Mouse (Mus musculus) heart, embryonic 13.5 days (tissue): ENCODE measurements at regions not wholly inside any gene's neighbourhood (a gene's known extent, or its start where the extent isn't known, plus 50 kb on each side); places are given as distances from the start of the nearest gene placed in this dataset.

ENCODE experiments used
- ATAC-seq: fragments of 200-750 bp; cut with Nextera tagmentation; 2 replicates; pipeline ENCODE4 v1.8.0; 2017; ENCODE audit warnings: moderate TSS enrichment; ENCODE audit not compliant: insufficient number of reproducible peaks, low FRiP score, low TSS enrichment; ENCODE audit errors: extremely low read depth
- H3K27ac ChIP-seq: fragments of 300-500 bp; sonication (generic); replicated peaks from 2 replicates; pipeline ENCODE4 v1.5.1; 2015; ENCODE audit warnings: moderate library complexity, mild to moderate bottlenecking, inconsistent platforms
- H3K27me3 ChIP-seq: fragments of 300-500 bp; sonication (generic); replicated peaks from 2 replicates; pipeline ENCODE4 v1.6.1; 2015; ENCODE audit warnings: mild to moderate bottlenecking, inconsistent platforms
- H3K36me3 ChIP-seq: fragments of 300-500 bp; sonication (generic); 2 replicates; pipeline ENCODE4 v1.6.1; 2015; ENCODE audit warnings: mild to moderate bottlenecking, inconsistent platforms
- H3K4me1 ChIP-seq: fragments of 300-500 bp; sonication (generic); 2 replicates; pipeline ENCODE4 v1.6.1; 2015; ENCODE audit warnings: inconsistent platforms
- H3K4me2 ChIP-seq: fragments of 300-500 bp; sonication (generic); 2 replicates; pipeline ENCODE4 v1.6.1; 2015; ENCODE audit warnings: inconsistent platforms, mild to moderate bottlenecking, moderate library complexity
- H3K4me3 ChIP-seq: fragments of 300-500 bp; sonication (generic); 2 replicates; pipeline ENCODE4 v1.5.1; 2015; ENCODE audit warnings: moderate library complexity, mild to moderate bottlenecking, inconsistent platforms
- H3K9ac ChIP-seq: fragments of 300-500 bp; sonication (generic); 2 replicates; pipeline ENCODE4 v1.6.1; 2015; ENCODE audit warnings: inconsistent platforms, mild to moderate bottlenecking, moderate library complexity
- H3K9me3 ChIP-seq: fragments of 300-500 bp; sonication (generic); 2 replicates; pipeline ENCODE4 v1.6.1; 2016; ENCODE audit warnings: inconsistent platforms
- WGBS: fragments of 180-500 bp; shearing (Covaris S2); methylation state at CpG from one replicate; pipeline ENCODE4 v1.1.7; 2015; ENCODE audit warnings: mixed read lengths; 5-methylcytosine and 5-hydroxymethylcytosine counted together

DNA sequence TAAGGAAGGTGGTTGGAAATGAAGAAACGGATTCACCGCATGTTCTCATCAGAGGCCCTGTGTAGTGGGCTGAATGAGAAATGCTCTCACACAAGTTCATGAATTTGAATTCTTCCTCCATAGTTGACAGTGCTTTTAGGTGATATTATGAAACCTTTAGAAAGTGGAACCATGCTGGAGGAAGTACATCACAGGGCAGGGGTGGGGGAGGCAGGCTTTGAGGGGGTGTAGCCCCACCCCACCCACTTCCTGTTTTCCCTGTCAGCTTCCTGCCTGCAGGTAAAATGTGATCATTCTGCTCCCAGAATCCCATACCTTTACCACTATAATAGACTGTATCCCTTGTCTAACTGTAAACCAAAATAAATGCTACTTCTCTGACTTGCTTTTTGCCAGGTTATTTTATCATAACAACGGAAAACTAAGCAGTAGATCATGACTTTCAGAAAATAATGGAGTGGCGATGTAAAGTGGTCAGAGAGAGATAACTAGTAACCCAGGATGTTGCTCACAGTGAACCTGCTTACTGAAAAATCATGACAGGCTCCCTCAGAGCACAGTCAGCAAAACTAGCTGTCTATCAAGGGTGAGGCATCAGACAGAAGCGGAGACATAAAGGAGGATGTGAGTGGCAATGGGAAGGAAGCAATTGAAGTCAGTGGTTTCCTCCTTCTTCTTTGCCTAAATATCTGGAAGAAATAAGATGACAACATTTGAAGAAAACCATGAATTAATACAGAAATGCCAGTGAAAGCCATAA is 230.2 kb downstream of the Rnf144a start:
- no peaks in the 10 kb centered on the region for H3K4me1 ChIP-seq

DNA sequence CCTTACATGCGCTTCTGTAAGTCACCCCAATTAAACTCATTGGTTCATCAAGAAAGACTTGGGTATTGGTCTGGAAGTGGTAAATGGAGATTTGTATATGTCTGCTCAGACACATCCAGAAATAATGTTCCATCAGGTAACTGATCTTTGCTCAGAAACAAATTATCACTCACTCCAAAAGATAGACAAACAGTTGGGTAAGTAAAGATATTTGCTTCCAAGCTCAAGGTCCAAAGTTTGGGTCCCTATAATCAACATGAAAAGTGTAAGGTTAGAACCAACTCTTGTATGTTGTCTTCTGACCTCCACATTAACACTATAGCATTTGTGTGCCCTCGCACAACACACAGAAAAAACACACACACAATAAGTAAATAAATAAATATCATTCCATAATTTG is 232.0 kb downstream of the Rnf144a start:
- Histone ChIP-seq H3K36me3 (no peaks in the 10 kb centered on the region), H3K4me1 (no peaks in the 10 kb centered on the region), H3K4me3 (no peak overlapping the region), H3K9ac (no peak overlapping the region), H3K4me2 (no peak overlapping the region), H3K9me3 (no peaks in the 10 kb centered on the region), H3K27ac (no peak overlapping the region), H3K27me3 (peaks cover 3% of the 10 kb centered on the region; the same call in 1 of the 2 replicates)
- no peak for ATAC-seq
- 74% methylated on average over 2 of the region's 2 CpGs for WGBS

More for the DNA sequence above, 230.2 kb downstream of the Rnf144a start:
- Histone ChIP-seq H3K9ac (no peak overlapping the region), H3K27ac (no peak overlapping the region), H3K4me2 (no peak overlapping the region), H3K36me3 (no peaks in the 10 kb centered on the region), H3K27me3 (peaks cover 3% of the 10 kb centered on the region; the same call in 1 of the 2 replicates), H3K9me3 (no peaks in the 10 kb centered on the region), H3K4me3 (no peak overlapping the region)
- WGBS, result 77% methylated on average over 5 of the region's 5 CpGs
- no peak for ATAC-seq

DNA sequence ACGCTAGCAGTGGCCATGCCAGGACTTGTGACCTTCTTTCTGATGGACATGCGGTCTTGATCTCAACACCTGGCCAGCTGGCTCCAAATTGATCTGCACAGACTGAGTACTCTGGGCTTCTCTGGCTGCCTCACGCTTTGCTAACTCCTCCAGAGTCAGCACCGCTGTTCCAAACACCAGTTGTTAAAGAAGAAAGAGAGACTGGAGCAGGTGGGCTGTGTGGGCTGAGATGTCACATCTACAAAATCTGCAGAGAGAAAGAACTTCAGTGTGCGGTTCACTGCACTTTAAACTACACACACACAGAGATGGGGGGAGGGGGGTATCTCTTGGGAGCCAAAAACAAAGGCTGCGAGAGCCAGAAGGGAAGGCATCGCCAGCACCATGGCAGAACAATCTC is 234.2 kb downstream of the Rnf144a start:
- Histone ChIP-seq H3K4me3 (no peak overlapping the region), H3K9ac (no peak overlapping the region), H3K4me1 (peaks cover 12% of the 10 kb centered on the region), H3K36me3 (no peaks in the 10 kb centered on the region), H3K9me3 (no peaks in the 10 kb centered on the region), H3K27me3 (peaks cover 3% of the 10 kb centered on the region; the same call in 1 of the 2 replicates), H3K27ac (no peak overlapping the region), H3K4me2 (no peak overlapping the region)
- 81% methylated on average over 7 of the region's 7 CpGs for WGBS
- ATAC-seq, result no peak

DNA sequence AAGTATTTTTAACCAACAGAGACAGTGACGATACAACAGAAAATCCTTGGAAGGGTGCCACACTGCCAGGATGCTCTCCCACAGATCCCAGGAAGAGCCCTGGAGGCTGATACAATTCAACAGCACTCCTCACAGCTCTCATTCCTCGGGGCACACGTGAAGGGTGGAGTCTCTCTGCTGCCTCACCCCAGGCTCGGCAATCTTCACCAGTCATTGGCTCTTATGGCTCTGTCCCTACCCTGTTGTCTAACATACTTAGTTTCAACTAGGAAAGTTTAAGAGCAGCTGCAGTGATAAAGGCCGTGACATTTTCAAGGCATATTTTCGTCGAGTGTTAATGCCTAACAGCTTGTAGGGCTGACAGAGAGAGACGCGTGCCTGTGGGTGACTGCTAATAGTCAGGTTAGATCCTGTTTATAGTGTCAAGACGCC is 238.8 kb downstream of the Rnf144a start:
- no peaks in the 10 kb centered on the region for H3K9me3 ChIP-seq
- H3K9ac ChIP-seq, result no peak overlapping the region
- WGBS, result 13% methylated on average over 10 of the region's 10 CpGs
- H3K4me2 ChIP-seq, result peak overlapping the region; percentile 59
- peaks cover 13% of the 10 kb centered on the region for H3K27me3 ChIP-seq
- H3K4me1 ChIP-seq, result peaks cover 15% of the 10 kb centered on the region
- H3K4me3 ChIP-seq, result peak overlapping the region; percentile 24
- ATAC-seq, result no peak
- H3K36me3 ChIP-seq, result no peaks in the 10 kb centered on the region
- no peak overlapping the region; the same call in 1 of the 2 replicates for H3K27ac ChIP-seq

DNA sequence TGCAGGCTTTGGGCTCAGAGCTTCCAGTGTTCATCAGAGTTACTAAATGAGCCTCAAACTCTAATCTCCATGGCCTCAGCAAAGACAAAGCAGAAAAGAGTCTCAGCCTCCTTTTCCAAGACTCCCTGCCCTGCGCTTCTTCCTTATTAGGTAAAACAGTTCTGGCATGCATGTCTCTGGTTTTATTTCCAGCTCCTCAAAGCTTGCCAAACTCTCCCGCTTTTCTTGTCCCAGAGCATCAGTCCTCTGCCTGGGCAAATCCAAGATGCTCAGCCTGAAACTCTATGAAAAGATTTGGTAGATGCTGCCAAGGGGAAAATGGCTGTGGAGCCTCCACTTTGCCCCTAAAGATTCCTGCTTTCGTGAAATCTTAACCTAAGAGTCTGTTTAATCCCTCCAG is 251.6 kb downstream of the Rnf144a start:
- 63% methylated on average over 3 of the region's 3 CpGs for WGBS
- Histone ChIP-seq H3K27ac (no peak overlapping the region), H3K4me3 (no peak overlapping the region), H3K9me3 (no peaks in the 10 kb centered on the region), H3K27me3 (no peaks in the 10 kb centered on the region), H3K9ac (no peak overlapping the region), H3K4me2 (no peak overlapping the region), H3K36me3 (no peaks in the 10 kb centered on the region), H3K4me1 (peaks cover 10% of the 10 kb centered on the region)
- no peak for ATAC-seq

DNA sequence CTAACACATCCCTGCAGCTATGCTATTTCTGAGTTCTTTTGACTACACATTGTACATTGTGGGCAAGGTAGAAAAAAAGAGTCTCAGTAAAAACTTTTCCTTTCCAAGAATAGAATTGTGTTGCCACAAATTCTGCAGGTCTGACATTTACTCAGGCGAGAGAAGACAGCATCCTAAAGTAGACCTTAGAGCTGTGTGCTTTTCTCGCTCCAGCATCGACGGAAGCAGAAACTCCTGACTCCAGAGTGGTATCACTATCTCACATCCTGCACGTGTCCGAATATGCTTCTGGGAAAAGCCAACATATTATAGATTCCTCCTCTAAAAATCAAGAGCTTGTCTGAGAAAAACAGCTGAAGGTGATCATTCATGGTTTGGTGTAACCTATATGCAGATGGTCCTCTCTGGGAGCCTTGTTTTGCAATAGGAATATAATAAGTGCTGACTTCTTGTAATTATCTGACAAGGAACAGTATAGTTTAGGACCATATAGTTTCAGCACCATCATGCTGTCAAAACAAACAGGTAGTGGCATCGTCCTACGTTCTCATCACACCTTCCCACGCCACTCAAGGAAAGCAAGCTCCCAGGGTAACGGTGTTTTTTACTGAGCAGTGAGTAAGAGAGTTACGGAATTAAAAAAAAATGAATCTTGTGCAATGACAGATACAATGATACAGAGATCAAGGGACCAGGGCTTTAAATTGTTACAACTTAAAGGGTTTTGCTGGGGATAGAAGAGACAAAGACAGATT is 254.0 kb downstream of the Rnf144a start:
- Histone ChIP-seq H3K9ac (no peak overlapping the region), H3K27me3 (no peaks in the 10 kb centered on the region), H3K27ac (no peak overlapping the region), H3K4me3 (no peak overlapping the region), H3K4me2 (no peak overlapping the region), H3K36me3 (no peaks in the 10 kb centered on the region), H3K4me1 (peaks cover 10% of the 10 kb centered on the region), H3K9me3 (no peaks in the 10 kb centered on the region)
- ATAC-seq, result no peak
- 81% methylated on average over 11 of the region's 11 CpGs for WGBS

DNA sequence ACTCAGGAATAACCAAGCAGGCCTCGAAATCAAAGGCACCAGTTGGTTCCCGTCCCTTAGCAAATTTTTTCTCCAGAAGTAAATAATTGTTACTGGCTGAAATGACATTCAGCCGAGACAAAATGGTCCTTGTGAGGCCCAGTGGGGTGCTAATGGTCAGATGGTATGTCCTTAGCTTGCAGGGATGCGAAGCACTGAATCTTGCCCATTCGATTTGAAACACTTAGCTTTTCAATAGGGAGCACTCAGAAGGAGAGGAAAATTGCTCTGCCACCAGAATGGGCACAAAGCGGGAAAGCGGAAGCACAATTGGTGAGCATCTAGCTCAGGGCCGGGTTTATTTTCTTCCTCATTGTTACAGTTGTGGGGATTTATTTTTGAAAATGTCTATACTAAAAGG is 262.1 kb downstream of the Rnf144a start:
- H3K27me3 ChIP-seq, result no peaks in the 10 kb centered on the region

DNA sequence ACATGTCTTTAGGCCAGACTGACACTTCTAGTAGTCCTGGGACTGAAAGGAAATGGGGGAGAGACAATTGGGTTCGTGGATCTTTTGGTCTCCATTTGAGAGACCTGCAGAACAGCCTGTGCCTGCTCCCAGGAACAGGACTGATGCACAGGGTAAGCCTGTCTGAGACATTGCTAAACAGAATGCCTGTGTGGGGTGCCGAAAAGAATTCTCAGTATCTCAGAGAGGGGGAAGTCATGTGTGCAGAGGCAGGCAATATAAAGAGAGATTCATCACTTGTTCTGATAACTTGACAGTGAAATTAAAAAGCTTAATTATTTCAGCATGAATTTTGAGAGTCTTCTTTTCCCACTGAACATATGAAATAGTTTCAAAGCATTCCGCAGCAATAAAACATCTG is 268.7 kb downstream of the Rnf144a start:
- H3K27ac ChIP-seq, result no peak overlapping the region
- 62% methylated on average over 3 of the region's 3 CpGs for whole genome bisulfite sequencing
- H3K4me1 ChIP-seq, result no peaks in the 10 kb centered on the region
- no peak for ATAC-seq
- no peak overlapping the region for H3K4me2 ChIP-seq
- no peaks in the 10 kb centered on the region for H3K9me3 ChIP-seq
- no peaks in the 10 kb centered on the region for H3K36me3 ChIP-seq
- H3K9ac ChIP-seq, result no peak overlapping the region
- no peaks in the 10 kb centered on the region for H3K27me3 ChIP-seq
- no peak overlapping the region for H3K4me3 ChIP-seq

More for the DNA sequence above, 262.1 kb downstream of the Rnf144a start:
- Histone ChIP-seq H3K36me3 (no peaks in the 10 kb centered on the region), H3K4me2 (no peak overlapping the region), H3K27ac (no peak overlapping the region), H3K9me3 (no peaks in the 10 kb centered on the region), H3K9ac (no peak overlapping the region), H3K4me1 (no peaks in the 10 kb centered on the region), H3K4me3 (no peak overlapping the region)
- ATAC-seq, result no peak
- 70% methylated on average over 8 of the region's 8 CpGs for WGBS

DNA sequence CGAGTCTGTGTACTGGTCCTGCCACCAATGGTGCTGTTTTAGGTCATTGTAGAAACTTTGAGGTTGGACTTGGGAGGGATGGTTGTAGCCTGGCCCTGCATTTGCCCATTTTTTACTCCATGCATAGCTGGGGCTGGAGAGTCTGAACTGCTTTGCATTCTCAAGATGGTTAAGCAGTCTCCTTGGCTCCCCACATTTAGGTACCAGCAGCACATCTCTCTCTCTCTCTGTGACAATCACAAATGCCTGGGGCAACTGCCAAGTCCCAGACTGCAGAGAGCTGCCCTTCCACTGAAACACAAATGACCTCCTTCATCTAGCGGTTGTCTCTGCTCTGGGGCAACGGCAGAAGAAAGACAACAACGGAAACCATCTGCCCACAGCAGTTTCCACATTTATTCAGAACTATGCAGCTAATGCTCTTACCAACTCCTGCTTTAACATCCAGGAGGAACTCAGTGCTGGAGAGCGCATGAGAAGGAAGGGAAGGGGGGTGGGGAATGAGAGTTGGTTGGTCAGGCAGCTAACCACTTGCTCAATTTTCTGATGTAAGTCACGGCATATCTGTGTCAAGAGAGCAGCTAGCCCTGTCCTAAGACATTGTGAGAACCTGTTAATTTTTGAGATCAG is 269.9 kb downstream of the Rnf144a start:
- WGBS, result 47% methylated on average over 6 of the region's 6 CpGs

DNA sequence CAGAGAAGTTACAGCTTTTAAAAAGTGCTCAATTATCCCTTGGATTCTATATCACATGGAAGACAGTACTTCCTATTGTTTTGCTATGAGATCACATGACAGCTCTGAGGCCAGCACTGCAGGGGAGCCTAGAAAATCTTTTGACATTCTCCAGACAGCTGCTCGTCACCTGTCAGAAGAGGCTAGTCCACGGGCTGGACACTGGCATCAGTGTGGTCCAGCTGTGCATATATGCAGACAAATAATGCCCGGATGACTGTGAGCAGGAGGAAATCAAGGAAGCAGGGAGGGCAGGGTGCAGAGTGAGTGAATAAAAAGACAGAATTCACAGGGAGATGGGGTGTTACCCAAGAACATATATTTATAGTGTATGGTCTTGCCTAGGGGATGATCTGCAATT is 270.4 kb downstream of the Rnf144a start:
- ATAC-seq, result no peak
- whole genome bisulfite sequencing, result 38% methylated on average over 3 of the region's 3 CpGs
- H3K27ac ChIP-seq, result no peak overlapping the region
- no peak overlapping the region for H3K9ac ChIP-seq
- H3K27me3 ChIP-seq, result no peaks in the 10 kb centered on the region
- H3K4me2 ChIP-seq, result no peak overlapping the region
- H3K4me1 ChIP-seq, result no peaks in the 10 kb centered on the region
- no peaks in the 10 kb centered on the region for H3K36me3 ChIP-seq
- H3K9me3 ChIP-seq, result no peaks in the 10 kb centered on the region
- no peak overlapping the region for H3K4me3 ChIP-seq

More for the DNA sequence above, 269.9 kb downstream of the Rnf144a start:
- Histone ChIP-seq H3K27ac (no peak overlapping the region), H3K4me3 (no peak overlapping the region), H3K9ac (no peak overlapping the region), H3K4me2 (no peak overlapping the region), H3K9me3 (no peaks in the 10 kb centered on the region), H3K36me3 (no peaks in the 10 kb centered on the region), H3K27me3 (no peaks in the 10 kb centered on the region), H3K4me1 (no peaks in the 10 kb centered on the region)
- ATAC-seq, result no peak

DNA sequence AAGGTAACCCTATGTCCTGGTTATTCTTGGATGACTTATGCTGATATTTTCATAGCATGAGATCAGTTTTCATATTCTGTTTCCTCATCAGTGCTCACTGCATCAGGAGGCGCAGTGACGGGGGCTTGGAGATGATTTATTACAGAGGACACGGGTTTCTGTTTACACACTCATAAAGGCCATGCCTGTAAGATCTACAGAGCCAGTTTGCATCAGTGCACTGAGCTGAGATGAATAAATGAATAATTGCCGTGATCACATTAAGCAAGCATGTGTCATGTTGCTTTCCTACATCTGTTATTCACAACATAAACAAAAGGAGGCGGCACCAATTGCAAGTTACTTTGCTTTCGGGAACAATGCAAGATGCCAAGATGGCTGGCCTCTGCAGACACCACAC is 271.6 kb downstream of the Rnf144a start:
- Histone ChIP-seq H3K36me3 (no peaks in the 10 kb centered on the region), H3K27me3 (no peaks in the 10 kb centered on the region), H3K9ac (no peak overlapping the region), H3K4me2 (no peak overlapping the region), H3K9me3 (no peaks in the 10 kb centered on the region), H3K4me3 (no peak overlapping the region), H3K4me1 (no peaks in the 10 kb centered on the region), H3K27ac (no peak overlapping the region)
- 75% methylated on average over 6 of the region's 6 CpGs for WGBS
- ATAC-seq, result no peak
